Mouse (Mus musculus): ENCODE measurements at regions not wholly inside any gene's neighbourhood (a gene's known extent, or its start where the extent isn't known, plus 50 kb on each side); places are given as distances from the start of the nearest gene placed in this dataset.
"Not testable (repeated sequence)": the region's sequence is repeated elsewhere in the genome, so short reads cannot be mapped to it uniquely, and the experiment has no call there.

DNA sequence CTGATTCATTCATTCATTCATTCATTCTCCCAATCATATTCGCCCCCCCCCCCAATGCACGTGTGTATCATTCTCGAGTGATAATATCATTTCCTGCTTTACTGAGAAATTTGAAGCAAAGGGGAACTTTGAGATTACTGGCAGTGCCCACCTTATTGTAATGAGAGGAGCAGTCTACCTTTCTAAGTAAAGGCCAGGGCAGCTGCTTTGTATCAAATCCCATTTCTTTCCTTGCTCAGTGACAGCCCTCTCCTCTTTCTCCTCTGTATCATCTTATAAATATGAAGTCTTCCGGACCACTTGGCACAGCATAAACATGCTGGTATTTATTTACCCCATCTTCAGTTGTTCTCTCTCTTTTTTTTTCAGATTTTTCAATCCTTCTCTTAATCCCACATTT lies 139.1 kb upstream of the Tacstd2 start:
- not testable (repeated sequence) for DNase-seq (ENCODE audit: low spot score)

DNA sequence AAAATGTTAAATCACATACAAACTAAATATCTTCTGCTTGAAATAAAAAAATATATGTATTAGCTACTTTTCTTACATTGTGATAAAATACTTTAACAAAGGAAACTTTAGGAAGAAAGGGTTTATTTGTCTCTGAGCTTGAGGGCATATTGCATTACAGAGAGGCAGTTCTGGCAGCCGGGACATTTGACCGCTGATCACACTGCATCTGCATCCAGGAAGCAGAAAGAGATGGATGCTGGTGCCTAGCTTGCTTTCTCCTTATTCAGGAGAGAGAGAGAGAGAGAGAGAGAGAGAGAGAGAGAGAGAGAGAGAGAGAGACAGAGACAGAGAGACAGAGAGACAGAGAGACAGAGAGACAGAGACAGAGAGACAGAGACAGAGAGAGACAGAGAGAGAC lies 137.7 kb upstream of the Tacstd2 start:
- not testable (repeated sequence) for DNase-seq (ENCODE audit: low spot score)

DNA sequence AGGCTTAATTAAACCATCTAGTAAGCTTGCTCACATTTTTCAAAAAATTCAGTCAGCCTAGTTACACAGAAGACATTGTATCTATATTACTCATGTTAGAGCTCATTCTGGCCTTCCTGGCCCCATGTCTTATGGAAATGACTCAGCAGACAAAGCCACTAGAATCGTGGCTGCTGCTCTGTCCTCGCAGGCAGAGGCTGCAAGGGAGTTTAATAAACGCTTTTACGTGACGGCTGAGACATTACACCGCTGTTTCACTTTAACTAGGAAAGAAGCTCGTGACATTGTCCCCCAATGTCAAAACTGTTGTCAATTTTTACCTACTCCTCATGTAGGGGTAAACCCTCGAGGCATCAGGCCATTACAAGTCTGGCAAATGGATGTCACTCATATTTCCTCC lies 132.5 kb upstream of the Tacstd2 start:
- not testable (repeated sequence) for DNase-seq (ENCODE audit: low spot score)

DNA sequence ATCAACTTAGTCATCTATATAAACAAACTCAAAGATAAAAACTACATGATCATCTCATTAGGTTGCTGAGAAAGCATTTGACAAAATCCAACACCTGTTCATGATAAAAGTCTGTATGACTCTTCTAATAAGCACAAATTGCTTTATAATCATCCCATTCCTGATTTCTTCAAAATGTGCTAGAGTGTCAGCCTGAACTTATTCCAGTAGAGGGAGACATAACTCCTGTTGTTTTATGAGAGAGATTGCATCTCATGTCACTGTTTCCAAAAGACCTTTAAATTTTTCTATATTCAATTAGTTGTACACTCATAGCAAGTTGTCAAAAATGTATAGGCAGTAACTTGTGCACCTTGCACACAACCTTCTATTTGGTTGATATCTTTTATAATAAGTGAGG lies 96.0 kb upstream of the Tacstd2 start:
- DNase-seq (ENCODE audit: low spot score), result no peak

DNA sequence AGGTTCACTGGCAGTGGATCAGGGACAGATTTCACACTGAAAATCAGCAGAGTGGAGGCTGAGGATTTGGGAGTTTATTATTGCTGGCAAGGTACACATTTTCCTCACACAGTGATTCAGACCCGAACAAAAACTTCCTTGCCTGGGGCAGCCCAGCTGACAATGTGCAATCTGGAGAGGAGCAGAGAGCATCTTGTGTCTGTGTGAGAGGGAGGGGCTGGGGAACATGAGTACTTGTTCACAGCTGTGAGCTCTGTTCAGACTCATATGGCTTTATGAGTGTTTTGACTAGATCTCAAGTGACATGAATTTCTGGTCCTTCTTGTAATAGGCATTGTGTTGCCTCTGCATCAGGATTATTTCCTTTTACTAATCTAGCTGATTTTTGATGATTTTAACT lies 74.8 kb upstream of the Tacstd2 start:
- no peak for DNase-seq (ENCODE audit: low spot score)

DNA sequence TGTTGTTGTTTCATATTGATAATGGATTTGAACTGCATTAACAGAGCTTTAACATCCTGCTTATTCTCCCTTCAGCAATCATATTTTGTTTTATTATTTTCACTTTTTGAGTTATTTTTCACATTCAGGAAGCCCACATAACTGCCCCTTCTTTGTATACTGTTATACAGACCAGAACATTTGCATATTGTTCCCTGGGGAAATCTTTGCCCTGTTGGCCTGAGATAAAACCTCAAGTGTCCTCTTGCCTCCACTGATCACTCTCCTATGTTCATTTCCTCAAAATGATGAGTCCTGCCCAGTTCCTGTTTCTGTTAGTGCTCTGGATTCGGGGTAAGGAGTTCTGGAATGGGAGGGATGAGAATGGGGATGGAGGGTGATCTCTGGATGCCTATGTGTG lies 73.9 kb upstream of the Tacstd2 start:
- not testable (repeated sequence) for DNase-seq (ENCODE audit: low spot score)

Data from urinary bladder, adult 2 months (tissue).